Mouse (Mus musculus) urinary bladder, adult 2 months (tissue): ENCODE measurements around the gene Smim12. TPM values are rescaled to one million over a fixed set of nuclear protein-coding genes. Genes with fewer than 3 reads are reported as not detected.

Experiments
- polyA plus RNA-seq: library from polyadenylated mRNA; depleted of rRNA; stranded (reverse); fragments of >200 nt; gene quantifications from 2 replicates; pipeline ENCODE4 v1.2.3, GENCODE M21; 2012; rRNA removed

Gene Smim12
- polyA plus RNA-seq, 1 experiment = 54.0 TPM

Other genes starting within 250 kb of the Smim12 start
- 52.3 and 88.8 TPM in 2 replicates for gene Sfpq, start 222.5 kb upstream of the Smim12 start, polyA plus RNA-seq
- gene Zmym1, start 182.6 kb upstream of the Smim12 start, polyA plus RNA-seq = 4.9 and 5.0 TPM in 2 replicates
- 22.5 and 27.3 TPM in 2 replicates for gene Zmym6, start 166.4 kb upstream of the Smim12 start, polyA plus RNA-seq
- 25.7 and 29.8 TPM in 2 replicates for gene Tmem35b, start 120.1 kb upstream of the Smim12 start, polyA plus RNA-seq
- gene Dlgap3, start 74.6 kb upstream of the Smim12 start, polyA plus RNA-seq = 0.16 and 0.18 TPM in 2 replicates
- 18.5 and 18.6 TPM in 2 replicates for gene Gja4, start 70.3 kb downstream of the Smim12 start, polyA plus RNA-seq
- 10.3 and 13.2 TPM in 2 replicates for gene Gjb3, start 87.1 kb downstream of the Smim12 start, polyA plus RNA-seq
- gene Gjb4, start 110.3 kb downstream of the Smim12 start, polyA plus RNA-seq = 0.16 and 0.21 TPM in 2 replicates
- gene Gjb5, start 114.4 kb downstream of the Smim12 start, polyA plus RNA-seq = 3.8 and 4.8 TPM in 2 replicates